Mouse (Mus musculus) lung, postnatal 0 days (tissue): ENCODE data around the gene Fanca.

Experiments
- CTCF ChIP-seq: IDR thresholded peaks from 2 replicates; pipeline ENCODE4 v1.5.1; 2016; ENCODE audit warnings: antibody characterized with exemption, mild to moderate bottlenecking
- EP300 ChIP-seq: IDR thresholded peaks from 2 replicates; pipeline ENCODE4 v1.6.1; 2016; ENCODE audit warnings: antibody characterized with exemption, mild to moderate bottlenecking, control low read depth

- no peak for TF ChIP-seq CTCF
- no peak for TF ChIP-seq EP300
Measured at GRCm38 (mm10) chr8:123333091-123333587, 14.8 kb upstream of the Fanca start.
